ENCODE assay signal across 10 mouse cellular contexts in the genomic region with DNA sequence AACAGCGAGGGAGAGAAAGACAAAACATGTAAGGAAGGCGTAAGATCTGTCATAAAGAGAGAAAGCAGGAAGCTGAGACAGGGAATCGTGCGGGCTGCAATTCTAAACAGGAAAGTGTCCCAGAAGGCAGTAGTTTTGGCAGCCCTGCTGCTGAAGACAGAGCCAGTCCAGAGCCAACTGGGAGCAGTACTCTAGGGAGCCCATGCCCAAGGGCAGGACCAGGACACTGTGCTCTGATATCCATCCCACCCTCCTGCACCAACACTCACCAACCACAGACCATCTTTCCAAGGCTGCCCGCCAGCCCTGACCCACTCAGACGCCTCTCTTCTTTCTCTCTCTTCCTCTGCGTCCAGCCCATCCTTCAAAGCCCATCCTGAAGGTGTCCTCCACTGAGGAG. TPM values are rescaled to one million over a fixed set of nuclear protein-coding genes. Genes with fewer than 3 reads are reported as not detected.
DNase-seq lines count a peak whose midpoint lies in the region; ATAC-seq lines count a peak whose summit lies in the region.
"Had no signal": no experiment of that assay in that cellular context is flagged by ENCODE, and none has a peak within 500 bp of the region (broad histone marks: within the 10 kb centered on the region; RNA-seq: fewer than 3 reads in every experiment).

No protein-coding gene starts in this region.

- peak; percentile 62 for DNase-seq in adrenal gland, postnatal 10 days
- DNase-seq in adrenal gland, postnatal 25 days = no peak
- no peak for DNase-seq in liver, embryonic 11.5 days (ENCODE audit: low spot score)
- DNase-seq in liver = no peak
- DNase-seq in urinary bladder, adult 18-20 months (ENCODE audit: low spot score in 2 of 2) = no peak
- no peak for DNase-seq in spleen, adult 18-20 months
- DNase-seq: cerebellum, adult 9-11 months had no signal

- WGBS in liver, embryonic 11.5 days = 76% methylated on average over 7 of the region's 7 CpGs
- 53% methylated on average over 7 of the region's 7 CpGs for WGBS in heart, embryonic 15.5 days
- whole genome bisulfite sequencing in lung, embryonic 15.5 days = 42% methylated on average over 7 of the region's 7 CpGs

- H3K4me3 ChIP-seq in liver, embryonic 11.5 days (ENCODE audit: low read depth, low read length) = no peak overlapping the region
- H3K4me3 ChIP-seq in heart, embryonic 15.5 days = no peak overlapping the region
- no peak overlapping the region for H3K4me3 ChIP-seq in lung, embryonic 15.5 days

- peaks cover 41% of the 10 kb centered on the region for H3K4me1 ChIP-seq in liver, embryonic 11.5 days (replicated peaks; ENCODE audit: control insufficient read depth, insufficient read depth, low read length)
- H3K4me1 ChIP-seq in heart, embryonic 15.5 days (replicated peaks) = peaks cover 71% of the 10 kb centered on the region
- H3K4me1 ChIP-seq in lung, embryonic 15.5 days = peaks cover 63% of the 10 kb centered on the region

- no peaks in the 10 kb centered on the region for H3K27me3 ChIP-seq in liver, embryonic 11.5 days (replicated peaks; ENCODE audit: control insufficient read depth, insufficient read depth, low read length)
- H3K27me3 ChIP-seq in heart, embryonic 15.5 days = no peaks in the 10 kb centered on the region
- no peaks in the 10 kb centered on the region for H3K27me3 ChIP-seq in lung, embryonic 15.5 days

- no peaks in the 10 kb centered on the region for H3K9me3 ChIP-seq in liver, embryonic 11.5 days (ENCODE audit: control insufficient read depth, low read length)
- no peaks in the 10 kb centered on the region for H3K9me3 ChIP-seq in heart, embryonic 15.5 days (replicated peaks)
- no peaks in the 10 kb centered on the region for H3K9me3 ChIP-seq in lung, embryonic 15.5 days

- no peaks in the 10 kb centered on the region for H3K36me3 ChIP-seq in liver, embryonic 11.5 days (ENCODE audit: control insufficient read depth, insufficient read depth, low read length)
- no peaks in the 10 kb centered on the region for H3K36me3 ChIP-seq in heart, embryonic 15.5 days
- no peaks in the 10 kb centered on the region for H3K36me3 ChIP-seq in lung, embryonic 15.5 days

- no peak overlapping the region for H3K9ac ChIP-seq in liver, embryonic 11.5 days (ENCODE audit: low read depth, low read length)
- H3K9ac ChIP-seq in heart, embryonic 15.5 days = 0 out of 2 replicates have a peak overlapping the region, but pooled peaks have one; percentile 0
- H3K9ac ChIP-seq in lung, embryonic 15.5 days = peak overlapping the region; percentile 10; the same call in 1 of the 2 replicates

- 0 out of 2 replicates have a peak overlapping the region, but pooled peaks have one; percentile 25 for H3K27ac ChIP-seq in liver, embryonic 11.5 days (ENCODE audit: low read depth, low read length)
- H3K27ac ChIP-seq in heart, embryonic 15.5 days = peak overlapping the region; percentile 75
- H3K27ac ChIP-seq in lung, embryonic 15.5 days = peak overlapping the region; percentile 88

- H3K4me2 ChIP-seq in liver, embryonic 11.5 days = no peak overlapping the region
- H3K4me2 ChIP-seq in heart, embryonic 15.5 days = 0 out of 2 replicates have a peak overlapping the region, but pooled peaks have one; percentile 17
- H3K4me2 ChIP-seq in lung, embryonic 15.5 days = peak overlapping the region; percentile 27

- ATAC-seq in liver, embryonic 11.5 days (replicated peaks; ENCODE audit: low FRiP score) = no peak
- ATAC-seq in heart, embryonic 15.5 days (replicated peaks; ENCODE audit: insufficient number of reproducible peaks, insufficient read depth, low FRiP score, low read depth) = no peak
- ATAC-seq in lung, embryonic 15.5 days (ENCODE audit: borderline replicate concordance, extremely low read depth, low FRiP score, low TSS enrichment) = 0 out of 2 replicates have a peak, but pooled peaks have one; percentile 13
- ATAC-seq: forebrain, embryonic 16.5 days had no signal

RNA-seq across cellular contexts. Expression of gene Prdm11, which starts 5.1 kb away (rescaled TPM):
- total RNA-seq in adrenal gland, postnatal 10 days (2021) = 10 to 100 TPM; 35.7 to 37.1 TPM
- total RNA-seq in adrenal gland, postnatal 25 days (2021) = 63.1 and 63.6 TPM in 2 replicates
- 5.0 and 6.4 TPM in 2 replicates for polyA plus RNA-seq in liver, embryonic 11.5 days (2014; fragmentation: Nextera tagmentation; extraction: Ambion mirVana)
- polyA plus RNA-seq in heart, embryonic 15.5 days (2015; fragmentation: Nextera tagmentation; extraction: Ambion mirVana) = 4.7 and 5.7 TPM in 2 replicates
- 6.5 and 7.2 TPM in 2 replicates for polyA plus RNA-seq in lung, embryonic 15.5 days (2015; fragmentation: Nextera tagmentation; extraction: Ambion mirVana)

Comparison
In these comparisons a context has a peak if more than half of its experiments do, and no peak if none do; other contexts are left out.
1. H3K27ac ChIP-seq: peak in every context shown above with its lines; median percentile 88 in lung, embryonic 15.5 days; 75 in heart, embryonic 15.5 days; 25 in liver, embryonic 11.5 days.